Mouse (Mus musculus): ENCODE measurements around the gene Wdfy4.

DNA sequence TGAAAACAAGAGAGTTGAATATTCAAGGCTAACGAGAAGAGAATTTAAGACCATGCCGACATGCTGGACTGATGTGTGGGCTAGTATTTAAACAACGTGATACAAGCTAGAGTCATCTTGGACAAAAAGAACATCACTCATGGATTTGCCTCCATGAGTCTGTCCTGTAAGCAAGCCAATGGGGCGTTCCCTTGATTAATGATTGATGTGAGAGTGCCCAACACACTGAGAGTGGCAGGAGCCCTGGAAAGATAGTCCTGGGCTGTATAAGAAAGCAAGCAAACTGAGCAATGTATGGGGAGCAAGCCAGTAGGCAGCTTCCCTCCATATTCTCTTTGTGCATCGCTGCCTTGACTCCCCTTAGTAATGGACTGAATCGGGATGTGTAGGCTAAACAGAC lies 106.7 kb downstream of the Wdfy4 start:
- TF ChIP-seq POLR2A (IDR thresholded peaks at IDR 0.05; ENCODE audit: insufficient read depth, low read length) (no peak), CTCF (IDR thresholded peaks at IDR 0.05; ENCODE audit: low read depth, low read length) (no peak)

All from ES-Bruce4 (cell line).